Mouse (Mus musculus): ENCODE measurements around the gene 5430419D17Rik. TPM values are rescaled to one million over a fixed set of nuclear protein-coding genes. Genes with fewer than 3 reads are reported as not detected.

Gene 5430419D17Rik
- polyA plus RNA-seq, 1 experiment from 2014 or later: not detected

Other genes starting within 250 kb of the 5430419D17Rik start
- gene Htra1, start 238.3 kb upstream of the 5430419D17Rik start, polyA plus RNA-seq (2014; fragmentation: Nextera tagmentation; extraction: Ambion mirVana): 6.5 and 8.3 TPM in 2 replicates
- gene Dmbt1, start 142.3 kb upstream of the 5430419D17Rik start, polyA plus RNA-seq (2014; fragmentation: Nextera tagmentation; extraction: Ambion mirVana): not detected in 2 replicates
- not detected in 2 replicates for gene 4933402N03Rik, start 28.1 kb upstream of the 5430419D17Rik start, polyA plus RNA-seq (2014; fragmentation: Nextera tagmentation; extraction: Ambion mirVana)
- not detected in 2 replicates for gene Cuzd1, start 147.9 kb downstream of the 5430419D17Rik start, polyA plus RNA-seq (2014; fragmentation: Nextera tagmentation; extraction: Ambion mirVana)
- not detected in 2 replicates for gene Fam24b, start 155.1 kb downstream of the 5430419D17Rik start, polyA plus RNA-seq (2014; fragmentation: Nextera tagmentation; extraction: Ambion mirVana)
- not detected in 2 replicates for gene Fam24a, start 159.5 kb downstream of the 5430419D17Rik start, polyA plus RNA-seq (2014; fragmentation: Nextera tagmentation; extraction: Ambion mirVana)
- gene 2310057M21Rik, start 188.4 kb downstream of the 5430419D17Rik start, polyA plus RNA-seq (2014; fragmentation: Nextera tagmentation; extraction: Ambion mirVana): 18.6 and 24.3 TPM in 2 replicates
- 69.0 and 69.5 TPM in 2 replicates for gene Pstk, start 196.7 kb downstream of the 5430419D17Rik start, polyA plus RNA-seq (2014; fragmentation: Nextera tagmentation; extraction: Ambion mirVana)
- 26.8 and 27.7 TPM in 2 replicates for gene Ikzf5, start 236.1 kb downstream of the 5430419D17Rik start, polyA plus RNA-seq (2014; fragmentation: Nextera tagmentation; extraction: Ambion mirVana)
- gene Acadsb, start 236.2 kb downstream of the 5430419D17Rik start, polyA plus RNA-seq (2014; fragmentation: Nextera tagmentation; extraction: Ambion mirVana): 69.8 and 70.8 TPM in 2 replicates

All from limb, embryonic 11.5 days (tissue).